Mouse (Mus musculus) embryo, embryonic 9.5 days (tissue): ENCODE results near the gene Celf2.
A peak's percentile ranks its signal among the peaks of the same experiment; 100 is the strongest.

Source experiments
- DNase-seq: peaks from one replicate; pipeline ENCODE4 v3.0.0-alpha.2; 2017; ENCODE audit errors: extremely low spot score

Celf2 gene

DNA sequence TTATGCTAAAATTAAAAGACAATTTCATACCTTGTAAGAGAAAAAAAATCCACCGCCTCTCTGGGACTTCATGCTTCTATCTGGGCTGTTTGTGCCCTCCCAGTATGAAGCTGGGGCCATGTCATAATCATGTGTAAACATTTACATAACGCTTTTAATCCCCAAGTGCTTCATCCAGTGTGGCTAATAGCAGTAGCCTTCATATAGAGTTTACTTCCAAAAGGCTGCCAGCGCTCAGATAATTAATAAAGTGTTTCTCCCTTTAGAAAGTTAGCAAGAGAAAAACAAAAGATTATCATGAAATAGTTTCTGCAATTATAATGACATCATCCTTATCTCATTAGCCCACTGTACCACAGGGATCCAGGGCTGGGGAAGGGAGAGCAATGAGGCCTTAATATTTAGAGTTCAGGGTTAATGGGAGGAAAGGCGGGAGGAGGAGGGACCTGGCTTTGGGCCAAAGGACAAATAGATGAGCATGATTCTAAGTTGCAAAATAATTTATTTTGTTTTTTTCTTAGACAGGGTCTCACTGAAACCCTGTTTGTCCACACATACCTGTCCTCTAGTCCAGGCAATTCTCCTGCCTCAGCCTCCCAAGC lies 425.8 kb downstream of the Celf2 start:
- no peak for DNase-seq

DNA sequence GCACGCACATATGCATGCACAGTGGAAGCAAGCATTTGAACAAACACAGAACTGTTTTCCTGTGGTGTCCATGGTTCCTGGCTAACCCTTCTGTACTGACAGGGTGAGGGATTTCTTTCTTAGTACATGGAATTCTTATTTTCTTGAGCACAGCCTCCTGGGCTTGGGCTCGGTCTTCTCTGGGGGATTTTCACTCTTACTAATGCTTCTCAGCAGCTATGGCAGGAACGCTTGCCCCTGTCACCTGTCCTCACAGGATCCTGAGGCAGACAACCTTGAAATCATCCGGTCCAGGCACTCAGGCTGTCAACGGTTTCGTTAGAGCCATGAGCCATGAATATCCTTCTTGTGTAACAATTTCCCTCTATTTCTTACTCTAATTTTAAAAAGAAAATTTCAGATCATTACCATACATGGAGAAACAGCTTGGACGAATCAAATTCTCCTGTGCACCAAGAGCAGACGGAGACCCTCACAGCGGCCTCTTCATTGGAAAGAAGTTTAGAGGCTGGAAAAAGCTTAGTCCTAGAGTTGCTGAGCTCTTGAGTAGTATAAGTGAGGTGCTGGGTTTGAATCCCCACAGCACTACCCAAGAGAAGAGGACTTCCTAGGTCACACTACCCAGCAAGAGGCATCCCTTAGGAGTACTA lies 426.9 kb downstream of the Celf2 start:
- no peak for DNase-seq

DNA sequence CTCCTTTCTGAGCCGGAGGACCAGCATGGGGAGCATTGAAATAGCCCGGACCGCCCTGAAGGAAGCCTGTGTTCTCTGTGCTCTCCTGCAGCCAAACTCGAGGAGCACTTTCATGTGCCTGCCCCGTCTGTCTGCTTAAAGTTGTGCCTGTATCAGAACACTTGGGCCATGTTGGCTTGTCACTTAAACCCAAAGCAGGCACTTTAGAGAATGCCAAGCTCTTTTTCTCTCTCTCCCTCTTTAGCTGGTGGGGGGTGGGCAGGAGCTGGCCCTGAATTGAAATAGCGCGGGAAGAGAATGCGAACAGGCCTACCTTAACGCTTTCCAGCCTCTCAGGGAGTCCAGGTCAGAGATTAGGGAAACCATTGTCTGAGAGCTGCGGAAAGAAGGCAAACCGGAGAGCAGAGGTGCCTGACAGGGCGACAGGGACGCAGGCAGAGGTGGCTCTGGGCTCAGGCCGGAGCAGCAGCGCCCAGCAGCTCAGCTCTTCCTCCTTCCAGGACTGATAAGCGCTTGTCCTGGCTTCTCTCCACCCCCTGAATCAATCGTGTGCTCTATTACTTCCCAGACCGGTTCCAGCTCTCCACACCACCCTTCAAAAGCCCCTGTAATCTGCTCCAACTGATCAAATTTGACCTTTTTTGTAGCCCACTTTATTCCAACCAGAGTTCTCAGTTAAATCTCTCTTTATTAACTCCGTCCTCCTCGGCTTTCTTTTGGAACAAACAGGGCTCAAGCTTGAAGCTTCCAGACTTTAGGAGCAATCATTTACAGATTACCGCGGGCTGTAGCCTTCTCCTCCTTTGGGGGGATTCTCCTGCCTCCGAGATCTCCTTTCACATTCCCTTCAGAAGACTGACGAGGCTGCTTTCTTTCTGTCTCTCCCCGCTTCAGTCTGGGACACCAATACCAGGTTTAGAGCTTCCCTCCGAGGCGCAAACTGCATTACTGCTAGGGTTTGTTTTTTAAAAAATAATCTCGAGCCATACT lies 428.3 kb downstream of the Celf2 start:
- DNase-seq = peak; percentile 68

DNA sequence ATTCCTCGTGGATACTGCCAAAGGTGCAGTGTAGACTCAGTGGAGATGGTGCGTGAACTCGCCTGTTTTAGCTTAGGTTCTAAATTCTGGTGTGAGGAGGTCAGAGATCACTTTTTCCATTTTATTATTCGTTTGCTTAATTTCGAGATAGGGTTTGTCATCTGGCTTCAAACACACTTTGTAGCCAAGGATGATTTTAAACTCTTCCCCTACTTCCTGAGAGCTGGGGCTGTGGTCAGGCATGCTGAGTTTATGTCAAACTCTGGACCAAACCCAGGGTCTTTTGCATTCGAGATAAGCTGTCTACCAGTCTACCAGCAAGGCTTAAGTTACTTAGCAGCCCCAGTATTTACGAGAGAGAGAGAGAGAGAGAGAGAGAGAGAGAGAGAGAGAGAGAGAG lies 429.3 kb downstream of the Celf2 start:
- DNase-seq = no peak

DNA sequence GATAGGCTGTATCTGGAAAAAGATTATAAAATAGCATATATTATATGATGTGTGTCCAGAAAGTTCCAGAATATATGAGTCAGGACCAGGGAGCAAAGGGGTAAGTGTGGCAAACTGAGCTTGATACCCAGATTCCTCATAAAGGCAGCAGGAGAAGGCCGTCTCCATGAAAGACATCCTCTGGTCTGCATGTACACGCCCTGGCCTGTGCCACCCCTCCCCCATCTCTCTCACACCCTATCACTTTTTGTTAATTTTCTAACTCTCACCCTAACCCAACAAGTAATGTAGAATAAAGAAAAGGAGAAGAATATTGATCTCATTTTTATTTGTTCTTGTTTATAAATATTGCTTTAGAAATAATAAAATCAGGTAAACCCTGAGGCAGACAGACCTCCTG lies 430.0 kb downstream of the Celf2 start:
- DNase-seq = no peak

DNA sequence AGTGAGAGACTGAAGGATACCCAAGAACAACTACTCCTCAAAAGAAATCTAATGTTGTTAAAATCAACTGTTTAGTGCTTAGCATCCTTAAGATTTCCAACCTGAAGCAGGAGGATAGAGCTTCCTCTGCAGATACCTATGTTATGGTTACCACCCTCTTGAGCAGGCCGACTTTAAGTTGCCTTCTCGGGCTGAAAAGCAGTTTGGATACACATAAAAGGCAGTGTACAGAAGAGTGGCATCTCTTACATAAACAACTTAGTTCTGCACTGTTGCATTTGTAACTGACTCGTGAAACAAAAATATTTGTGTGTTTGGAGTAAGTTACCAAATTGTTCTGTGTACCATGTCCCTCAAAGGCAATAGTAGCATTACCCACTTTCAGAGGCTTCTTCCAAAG lies 435.6 kb downstream of the Celf2 start:
- DNase-seq = no peak

DNA sequence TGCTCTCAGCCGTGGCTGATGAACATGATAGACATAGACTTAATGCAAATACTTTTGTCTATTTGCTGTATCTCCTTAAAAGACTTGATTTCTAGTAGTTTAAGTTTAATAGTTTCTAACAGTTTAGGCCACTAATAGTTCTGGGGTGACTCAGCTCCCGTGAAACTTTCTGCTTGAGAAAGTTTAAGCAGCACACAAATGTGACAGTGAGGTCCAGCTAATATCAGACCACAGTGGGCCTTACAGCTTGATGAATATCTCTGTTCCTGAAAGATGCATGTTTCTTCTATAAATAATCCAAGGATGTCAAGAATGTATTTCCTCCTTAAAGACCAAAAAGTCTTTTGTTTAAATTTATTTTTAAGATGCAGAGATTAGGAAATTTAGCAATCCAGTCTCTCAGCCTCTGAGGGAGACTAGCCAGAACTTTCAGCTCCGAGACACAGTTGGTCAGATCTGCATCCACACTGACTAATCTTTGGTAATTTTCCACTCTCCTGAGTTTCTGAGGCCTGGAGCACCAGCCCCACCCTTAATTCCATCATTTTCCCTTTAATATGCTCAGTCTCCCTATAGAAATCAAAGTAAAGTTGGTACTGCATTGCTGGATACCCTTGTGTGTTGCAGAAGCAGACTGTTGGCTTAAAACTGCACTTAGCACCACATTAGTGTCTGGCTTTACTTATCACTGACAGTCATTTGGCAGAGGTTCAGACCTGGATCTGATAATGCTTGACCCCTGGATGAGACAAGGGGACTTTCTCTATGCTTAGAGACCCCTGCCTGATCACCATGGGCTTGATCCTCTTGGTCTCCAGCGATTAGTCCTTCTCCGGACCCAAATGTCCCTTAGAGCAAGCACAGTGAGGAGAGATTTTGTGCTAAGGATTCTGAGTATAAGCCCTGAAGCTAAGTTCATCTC lies 436.8 kb downstream of the Celf2 start:
- DNase-seq = no peak

DNA sequence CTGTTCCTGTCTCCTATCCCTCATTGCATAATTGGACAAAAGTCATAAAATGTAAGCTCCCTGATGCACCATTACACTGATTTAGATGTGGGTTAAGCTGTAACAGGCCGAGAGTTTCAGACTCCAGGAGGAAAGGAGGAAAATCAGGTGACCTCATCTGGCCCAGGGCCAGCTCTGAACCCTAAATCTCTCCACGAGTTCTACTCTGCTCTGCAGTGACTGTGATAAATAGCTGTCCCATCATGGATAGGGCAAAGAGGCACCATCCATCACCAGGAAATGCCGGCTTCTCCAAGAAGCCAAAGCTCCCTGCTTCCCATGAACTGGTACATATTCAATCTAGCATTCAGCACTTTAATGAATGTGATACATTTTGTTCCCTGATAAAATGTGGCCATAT lies 439.9 kb downstream of the Celf2 start:
- DNase-seq = no peak

DNA sequence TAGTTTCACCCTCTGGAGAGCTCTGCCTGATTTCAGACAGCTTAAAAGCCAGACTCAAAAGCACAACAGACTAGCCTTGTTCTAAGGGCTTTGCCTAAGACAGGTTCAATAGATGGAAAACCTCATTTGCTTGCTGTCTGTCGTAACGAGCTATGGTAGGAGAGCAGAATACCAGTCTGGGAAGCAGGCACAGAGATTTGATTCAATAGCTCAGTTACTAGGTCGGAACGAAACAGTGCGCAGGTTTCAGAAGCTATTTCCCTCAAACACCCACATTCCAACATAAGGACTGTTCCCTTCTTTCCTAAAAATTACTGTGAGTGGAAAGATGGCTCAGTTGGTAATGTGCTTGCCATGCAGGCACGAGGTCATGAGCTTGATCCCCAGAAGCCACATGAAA lies 441.1 kb downstream of the Celf2 start:
- DNase-seq = no peak

DNA sequence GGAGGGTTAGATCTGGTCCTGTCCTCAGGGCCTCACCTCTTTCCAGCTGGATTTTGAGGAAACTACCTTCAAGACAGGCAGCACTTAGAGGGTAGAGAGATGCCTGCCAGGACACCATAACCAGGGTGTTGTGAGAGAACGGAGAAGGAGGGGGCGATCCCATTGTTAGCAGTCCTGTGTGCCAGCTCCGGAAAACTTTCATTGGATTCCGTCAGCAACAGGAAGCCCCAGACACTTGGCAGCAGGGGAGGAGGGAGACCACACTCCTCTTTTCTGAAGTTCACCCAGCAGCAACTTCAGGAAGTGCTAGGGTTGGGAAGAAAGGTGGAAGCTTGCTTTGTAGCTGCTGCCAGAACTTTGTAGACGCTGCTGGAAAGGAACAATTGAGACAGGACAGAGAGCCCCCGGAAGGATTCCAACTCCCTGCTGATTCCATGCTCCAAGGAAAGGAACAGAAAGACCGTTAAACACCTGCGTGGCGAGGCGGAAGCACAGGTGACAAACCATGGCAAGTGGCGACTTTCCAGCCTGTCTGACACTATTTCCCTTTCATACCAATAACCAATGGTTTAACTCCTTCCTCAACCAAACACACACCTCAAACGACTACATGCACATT lies 445.7 kb downstream of the Celf2 start:
- peak; percentile 25 for DNase-seq

DNA sequence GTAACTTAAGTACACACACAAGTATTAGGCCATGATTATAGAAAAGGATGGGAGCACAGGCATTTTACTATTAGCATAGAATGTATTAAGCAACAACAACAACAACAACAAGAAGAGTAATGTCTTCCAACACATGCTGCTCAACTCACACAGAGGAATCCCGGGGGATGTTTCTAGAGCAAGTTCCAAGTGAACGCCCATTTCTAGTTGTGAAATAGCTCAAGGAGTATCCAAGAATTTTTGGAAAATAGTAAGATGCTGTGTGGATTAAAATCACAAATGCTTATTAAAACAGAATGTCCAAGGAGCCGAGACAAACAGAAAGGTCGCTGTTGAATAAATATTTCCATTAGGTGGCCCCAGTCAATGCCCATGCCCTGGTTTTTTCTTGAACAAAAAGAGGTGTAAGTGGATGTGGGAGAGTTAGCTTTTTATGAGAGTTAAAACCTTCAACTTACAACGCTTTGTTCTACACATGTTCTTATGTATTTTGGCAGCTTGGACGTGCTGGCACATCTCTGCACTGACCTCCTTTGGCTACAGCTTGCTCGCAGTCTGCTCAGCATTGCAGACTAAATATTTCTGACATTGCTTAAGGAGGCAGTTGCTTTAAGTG lies 448.8 kb downstream of the Celf2 start:
- no peak for DNase-seq

DNA sequence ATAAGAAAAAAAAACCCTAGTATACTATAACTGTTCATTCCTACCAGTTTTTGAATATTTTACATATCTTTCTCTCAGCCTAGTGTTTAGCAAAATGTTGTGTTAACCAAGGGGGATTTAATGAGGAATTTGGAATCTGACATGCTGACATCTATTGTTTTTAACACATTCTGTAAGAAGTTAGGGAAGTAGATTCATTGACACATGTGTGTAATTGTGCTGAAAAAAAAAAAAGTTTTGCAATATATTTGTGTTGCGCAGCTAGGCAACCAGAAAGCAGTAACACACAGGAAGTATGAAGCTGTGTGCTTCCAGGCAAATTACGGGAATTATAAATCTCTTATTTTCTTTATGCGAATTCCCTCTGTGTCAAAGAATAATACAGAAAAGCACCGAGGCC lies 453.0 kb downstream of the Celf2 start:
- no peak for DNase-seq

DNA sequence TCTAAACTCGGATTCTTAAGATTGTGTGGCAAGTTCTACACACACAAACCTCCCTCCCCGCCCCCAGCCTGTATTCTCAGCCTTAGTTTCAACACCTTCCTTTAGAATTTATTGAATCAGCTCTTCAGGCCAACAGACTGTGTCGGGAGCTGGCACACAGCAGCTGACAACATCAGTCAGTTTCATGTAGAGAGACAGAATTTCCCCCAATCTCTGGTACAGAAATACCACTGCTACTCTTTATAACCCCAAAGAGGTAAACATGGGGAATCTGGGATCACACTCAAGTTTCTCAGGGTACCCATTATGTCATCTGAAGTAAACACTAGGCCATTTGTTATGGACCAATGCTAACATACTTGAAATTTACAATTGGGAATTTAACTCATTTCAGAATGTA lies 453.4 kb downstream of the Celf2 start:
- DNase-seq = no peak

DNA sequence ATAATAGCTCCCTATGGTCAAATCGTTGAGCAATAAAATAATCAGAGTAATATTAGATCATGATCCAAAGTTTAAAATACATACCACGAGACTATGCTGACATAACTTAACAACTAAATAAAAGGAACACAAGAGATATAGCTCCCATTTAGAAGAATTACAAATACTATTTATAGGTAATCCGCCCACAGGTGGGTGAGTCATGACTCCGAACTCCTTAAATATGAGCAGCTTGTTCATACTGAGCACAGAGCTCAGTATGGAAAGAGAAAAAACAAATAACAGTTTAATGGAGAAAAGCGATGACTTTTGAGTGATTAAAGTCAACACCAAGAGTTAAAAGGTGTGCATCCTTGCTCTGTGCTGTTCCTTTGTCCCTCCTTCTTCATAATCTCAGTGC lies 458.3 kb downstream of the Celf2 start:
- no peak for DNase-seq

DNA sequence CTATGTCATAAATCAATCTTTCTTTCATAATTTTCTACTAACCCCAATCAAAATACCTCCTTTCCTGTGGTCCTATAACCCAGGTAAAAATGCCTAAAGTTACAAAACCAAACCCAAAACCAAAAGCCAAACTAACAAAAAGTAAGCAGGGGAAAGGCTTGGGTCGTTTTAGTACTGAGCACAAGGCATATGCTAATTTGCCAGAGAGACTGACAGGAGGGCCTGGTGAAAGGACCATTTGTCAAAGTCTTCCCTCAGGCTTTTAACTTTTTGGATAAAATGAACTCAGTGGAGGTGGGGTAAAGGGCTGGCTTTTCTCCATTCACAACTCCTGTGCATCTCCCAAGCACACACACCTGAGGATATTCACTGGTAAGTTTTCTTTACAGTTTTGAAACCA lies 463.2 kb downstream of the Celf2 start:
- DNase-seq = no peak

DNA sequence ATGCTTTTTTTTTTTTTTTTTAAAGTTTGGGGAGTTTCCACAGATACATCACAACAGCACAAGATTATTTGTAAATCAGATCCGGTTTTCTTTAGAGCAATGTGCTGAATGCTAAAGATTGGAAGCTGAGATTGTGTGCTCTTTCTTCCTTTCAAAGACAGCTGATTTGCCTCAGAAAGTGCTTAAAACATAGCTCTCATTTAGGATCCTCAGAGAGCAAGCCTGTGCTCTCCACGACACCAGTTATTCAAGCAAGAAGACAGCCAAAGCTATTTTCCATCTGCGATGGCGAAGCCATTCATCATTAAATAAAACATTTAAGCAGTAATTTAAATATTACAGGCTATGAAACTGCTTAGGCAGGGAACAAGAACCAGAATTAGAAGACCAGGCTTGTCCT lies 463.8 kb downstream of the Celf2 start:
- DNase-seq = no peak

DNA sequence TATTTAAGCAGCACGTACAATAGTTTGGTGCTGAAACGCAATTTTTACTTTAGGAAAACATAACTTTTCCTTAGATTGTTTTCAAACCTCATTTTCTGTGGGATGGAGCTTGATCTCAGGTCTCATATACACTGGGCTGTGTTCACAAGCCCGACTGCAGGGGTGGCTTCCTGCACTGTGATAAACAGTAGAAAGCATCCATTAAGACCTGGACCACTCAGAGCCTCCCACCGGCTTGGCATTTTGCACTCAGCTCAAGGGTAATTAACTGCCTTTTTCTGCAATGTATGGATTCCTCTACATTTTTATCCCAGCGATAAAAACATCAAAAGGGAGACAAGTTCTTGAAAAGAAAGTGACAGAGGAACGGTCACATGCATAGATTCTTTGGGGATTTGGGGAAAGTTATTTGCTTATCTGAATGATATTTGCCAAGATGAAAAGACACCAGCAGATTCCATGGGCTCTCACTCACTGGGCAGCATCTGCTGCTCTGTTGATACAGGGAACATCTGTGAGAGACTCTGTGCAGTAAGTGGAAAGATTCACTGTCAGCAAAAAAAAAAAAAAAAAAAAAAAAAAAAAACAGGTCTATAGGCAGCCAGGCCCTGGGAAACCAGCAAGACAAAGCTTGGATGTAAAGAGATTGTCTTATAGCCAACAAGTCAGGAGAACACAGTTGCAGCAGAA lies 465.4 kb downstream of the Celf2 start:
- no peak for DNase-seq

DNA sequence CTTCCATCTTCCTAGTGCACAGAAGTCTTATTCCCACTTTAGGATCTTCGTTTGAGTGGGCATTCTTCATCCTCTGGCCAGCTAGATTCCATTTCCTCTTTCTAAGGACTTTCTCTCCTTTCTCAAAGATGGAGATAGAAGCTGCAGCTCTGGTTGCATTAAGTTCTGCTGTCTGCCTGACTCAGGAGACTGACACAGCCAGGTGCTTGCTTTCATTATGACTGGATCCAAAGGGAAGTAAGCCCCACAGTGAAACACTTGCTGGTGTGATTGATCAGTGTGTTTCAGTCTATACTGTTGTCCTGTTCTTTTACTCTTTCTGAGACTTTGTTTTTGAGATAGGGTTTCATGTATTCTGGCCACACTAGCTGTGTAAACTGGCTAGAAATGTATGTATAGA lies 468.4 kb downstream of the Celf2 start:
- no peak for DNase-seq

DNA sequence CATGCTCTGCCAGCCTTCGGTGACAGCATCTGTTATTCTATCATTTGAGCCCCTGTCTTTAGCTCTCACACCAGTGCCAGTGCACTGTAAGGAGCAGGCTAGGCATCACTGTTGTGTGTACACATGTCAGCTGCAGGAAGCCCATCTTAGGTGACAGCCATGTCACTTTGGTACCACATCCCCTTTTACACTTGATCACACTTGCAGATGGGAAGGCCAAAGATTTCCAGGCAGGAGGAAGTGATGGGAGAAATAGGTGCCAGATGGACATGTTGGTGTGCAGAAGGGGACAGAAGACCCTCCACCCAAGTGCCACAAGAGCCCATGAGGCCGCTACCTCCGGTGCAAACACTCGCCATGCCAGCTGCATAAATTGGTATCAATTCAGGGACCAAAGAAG lies 470.4 kb downstream of the Celf2 start:
- DNase-seq = no peak

DNA sequence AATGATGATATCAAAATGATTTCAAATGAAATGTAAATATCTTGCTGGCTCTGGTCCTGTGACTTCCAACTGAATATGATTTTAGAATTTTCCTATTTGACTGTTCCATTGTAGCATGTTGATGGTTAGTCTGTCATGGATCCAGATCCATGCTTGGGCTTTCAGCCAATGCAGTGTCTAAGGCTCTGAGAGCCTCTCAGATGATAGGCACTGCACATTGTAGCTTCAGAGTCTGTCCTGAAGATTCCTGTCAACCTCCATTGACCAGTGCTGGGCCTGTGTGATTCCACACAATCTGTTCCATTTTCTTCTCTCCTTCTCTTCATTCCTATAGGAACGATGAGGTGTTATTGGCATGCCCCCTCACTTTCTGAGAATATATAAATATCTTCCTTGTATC lies 478.0 kb downstream of the Celf2 start:
- no peak for DNase-seq
